Mouse (Mus musculus) embryonic facial prominence, embryonic 14.5 days (tissue): ENCODE measurements around the gene Usp34. TPM values are rescaled to one million over a fixed set of nuclear protein-coding genes. Genes with fewer than 3 reads are reported as not detected.
A peak's percentile ranks its signal among the peaks of the same experiment; 100 is the strongest.
"Not testable (repeated sequence)": the region's sequence is repeated elsewhere in the genome, so short reads cannot be mapped to it uniquely, and the experiment has no call there.

Source experiments
- ATAC-seq: fragments of 200-750 bp; cut with Nextera tagmentation; 2 replicates; pipeline ENCODE4 v1.8.0; 2017; ENCODE audit warnings: low read depth, moderate number of reproducible peaks, moderate TSS enrichment
- DNase-seq: peaks from one replicate; pipeline ENCODE4 v3.0.0-alpha.2; 2015; ENCODE audit warnings: low spot score
- H3K27ac ChIP-seq: fragments of 300-500 bp; sonication (generic); replicated peaks from 2 replicates; pipeline ENCODE4 v1.5.1; 2014; ENCODE audit warnings: low read depth, mild to moderate bottlenecking, low read length, moderate library complexity
- H3K27me3 ChIP-seq: fragments of 300-500 bp; sonication (generic); replicated peaks from 2 replicates; pipeline ENCODE4 v1.6.1; 2014; ENCODE audit warnings: low read length; ENCODE audit not compliant: control insufficient read depth, insufficient read depth
- H3K36me3 ChIP-seq: fragments of 300-500 bp; sonication (generic); 2 replicates; pipeline ENCODE4 v1.6.1; 2014; ENCODE audit warnings: low read length, mixed read lengths; ENCODE audit not compliant: control insufficient read depth, insufficient read depth
- H3K4me1 ChIP-seq: fragments of 300-500 bp; sonication (generic); 2 replicates; pipeline ENCODE4 v1.6.1; 2014; ENCODE audit warnings: antibody characterized with exemption, low read length; ENCODE audit not compliant: control insufficient read depth, insufficient read depth
- H3K4me2 ChIP-seq: fragments of 300-500 bp; sonication (generic); 2 replicates; pipeline ENCODE4 v1.6.1; 2014; ENCODE audit warnings: low read depth, mild to moderate bottlenecking, low read length, moderate library complexity, mixed read lengths
- H3K4me3 ChIP-seq: fragments of 300-500 bp; sonication (generic); 2 replicates; pipeline ENCODE4 v1.5.1; 2014; ENCODE audit warnings: low read depth, mild to moderate bottlenecking, low read length
- H3K9ac ChIP-seq: fragments of 300-500 bp; sonication (generic); 2 replicates; pipeline ENCODE4 v1.6.1; 2014; ENCODE audit warnings: low read depth, mild to moderate bottlenecking, low read length, moderate library complexity, mixed read lengths
- H3K9me3 ChIP-seq: fragments of 300-500 bp; sonication (generic); 2 replicates; pipeline ENCODE4 v1.6.1; 2016; ENCODE audit warnings: low read length; ENCODE audit not compliant: control insufficient read depth
- WGBS: fragments of 180-500 bp; shearing (Covaris S2); extraction: QIAGEN DNeasy Blood & Tissue Kit; methylation state at CpG from one replicate; pipeline ENCODE4 v1.1.7; 2014; 5-methylcytosine and 5-hydroxymethylcytosine counted together
- polyA plus RNA-seq: library from polyadenylated mRNA; unstranded; fragments of >200 nt; fragmentation: Nextera tagmentation; extraction: Ambion mirVana; gene quantifications from 2 replicates; pipeline ENCODE4 v1.2.1, GENCODE M21; 2014

Gene Usp34
- polyA plus RNA-seq, 1 experiment from 2014 or later = 40.6 TPM

- Histone ChIP-seq H3K4me1 (peaks cover 11% of the 10 kb centered on the region), H3K36me3 (peaks cover 30% of the 10 kb centered on the region), H3K9ac (peak within 1 kb of the TSS; percentile 93), H3K4me2 (peak within 1 kb of the TSS; percentile 85), H3K9me3 (no peaks in the 10 kb centered on the region), H3K27ac (peak within 1 kb of the TSS; percentile 95), H3K27me3 (no peaks in the 10 kb centered on the region), H3K4me3 (peak within 1 kb of the TSS; percentile 95)
- 1% methylated on average over 30 of the region's 66 CpGs for WGBS
- peak; percentile 98 for DNase-seq
- ATAC-seq = peak; percentile 94
Measured at GRCm38 (mm10) chr11:23497718-23498509, 191.2 kb downstream of the Usp34 start, which contains the start of gene Ahsa2. Ahsa2 (minus strand) TSS chr11:23498030.

GRCm38 (mm10) chr11:23498609-23499008 lies 191.9 kb downstream of the Usp34 start:
- H3K9me3 ChIP-seq = no peaks in the 10 kb centered on the region
- ATAC-seq (no peak), DNase-seq (no peak)
- no peaks in the 10 kb centered on the region for H3K27me3 ChIP-seq
- 55% methylated on average over 5 of the region's 5 CpGs for WGBS
- H3K9ac ChIP-seq = peak overlapping the region; percentile 61
- peaks cover 11% of the 10 kb centered on the region for H3K4me1 ChIP-seq
- H3K4me3 ChIP-seq = peak overlapping the region; percentile 95
- peak overlapping the region; percentile 85 for H3K4me2 ChIP-seq
- peaks cover 23% of the 10 kb centered on the region for H3K36me3 ChIP-seq
- H3K27ac ChIP-seq = peak overlapping the region; percentile 83; the same call in 1 of the 2 replicates

GRCm38 (mm10) chr11:23504801-23505200 lies 198.1 kb downstream of the Usp34 start:
- not testable (repeated sequence) for ATAC-seq
- WGBS = 64% methylated on average over 5 of the region's 5 CpGs

GRCm38 (mm10) chr11:23514785-23515184 lies 208.1 kb downstream of the Usp34 start:
- WGBS = 63% methylated on average over 4 of the region's 4 CpGs
- not testable (repeated sequence) for H3K9me3 ChIP-seq, DNase-seq, H3K4me1 ChIP-seq, H3K27ac ChIP-seq, H3K4me2 ChIP-seq, H3K27me3 ChIP-seq, H3K36me3 ChIP-seq, H3K9ac ChIP-seq, ATAC-seq, H3K4me3 ChIP-seq

More at GRCm38 (mm10) chr11:23504801-23505200, 198.1 kb downstream of the Usp34 start:
- H3K36me3 ChIP-seq, H3K9me3 ChIP-seq, H3K9ac ChIP-seq, H3K27ac ChIP-seq, H3K4me2 ChIP-seq, H3K27me3 ChIP-seq, H3K4me1 ChIP-seq, H3K4me3 ChIP-seq, DNase-seq: not testable (repeated sequence)

GRCm38 (mm10) chr11:23515315-23515714 lies 208.6 kb downstream of the Usp34 start:
- WGBS = 67% methylated on average over 2 of the region's 2 CpGs
- no peak overlapping the region for H3K9ac ChIP-seq
- no peaks in the 10 kb centered on the region for H3K4me1 ChIP-seq
- H3K4me3 ChIP-seq = no peak overlapping the region
- DNase-seq (no peak), ATAC-seq (no peak)
- no peak overlapping the region for H3K4me2 ChIP-seq
- no peaks in the 10 kb centered on the region for H3K9me3 ChIP-seq
- no peak overlapping the region for H3K27ac ChIP-seq
- H3K27me3 ChIP-seq = no peaks in the 10 kb centered on the region
- no peaks in the 10 kb centered on the region for H3K36me3 ChIP-seq

GRCm38 (mm10) chr11:23518981-23519380 lies 212.3 kb downstream of the Usp34 start:
- ATAC-seq (no peak), DNase-seq (no peak)
- H3K4me1 ChIP-seq = no peaks in the 10 kb centered on the region
- no peak overlapping the region for H3K4me3 ChIP-seq
- 75% methylated on average over 3 of the region's 3 CpGs for WGBS
- H3K4me2 ChIP-seq = no peak overlapping the region
- H3K9me3 ChIP-seq = no peaks in the 10 kb centered on the region
- H3K27me3 ChIP-seq = no peaks in the 10 kb centered on the region
- no peak overlapping the region for H3K9ac ChIP-seq
- no peaks in the 10 kb centered on the region for H3K36me3 ChIP-seq
- H3K27ac ChIP-seq = no peak overlapping the region

- Histone ChIP-seq H3K36me3 (no peaks in the 10 kb centered on the region), H3K9me3 (no peaks in the 10 kb centered on the region), H3K4me2 (no peak within 1 kb of the TSS), H3K4me1 (no peaks in the 10 kb centered on the region), H3K4me3 (no peak within 1 kb of the TSS), H3K27me3 (no peaks in the 10 kb centered on the region), H3K9ac (no peak within 1 kb of the TSS), H3K27ac (no peak within 1 kb of the TSS)
- ATAC-seq = no peak
- 40% methylated on average over 5 of the region's 5 CpGs for WGBS
- DNase-seq = no peak
Measured at GRCm38 (mm10) chr11:23520473-23521205, 213.9 kb downstream of the Usp34 start, which contains the start of gene 1700093K21Rik. 1700093K21Rik (minus strand) TSS chr11:23521155.

GRCm38 (mm10) chr11:23537446-23537845 lies 230.8 kb downstream of the Usp34 start:
- no peak overlapping the region for H3K4me3 ChIP-seq
- DNase-seq (no peak), ATAC-seq (no peak)
- no peak overlapping the region for H3K27ac ChIP-seq
- WGBS = 93% methylated on average over 2 of the region's 2 CpGs
- H3K27me3 ChIP-seq = no peaks in the 10 kb centered on the region
- H3K9ac ChIP-seq = no peak overlapping the region
- H3K36me3 ChIP-seq = no peaks in the 10 kb centered on the region
- no peaks in the 10 kb centered on the region for H3K4me1 ChIP-seq
- no peak overlapping the region for H3K4me2 ChIP-seq
- no peaks in the 10 kb centered on the region for H3K9me3 ChIP-seq
